Mouse (Mus musculus) megakaryocyte, embryonic 14.5 days (primary cell): ENCODE data around the gene Tmem260. TPM values are rescaled to one million over a fixed set of nuclear protein-coding genes. Genes with fewer than 3 reads are reported as not detected.
A peak's percentile ranks its signal among the peaks of the same experiment; 100 is the strongest.

Experiments used
- H3K27me3 ChIP-seq: replicated peaks from 2 replicates; pipeline ENCODE3; 2012; ENCODE audit warnings: inconsistent platforms
- H3K36me3 ChIP-seq: replicated peaks from 2 replicates; pipeline ENCODE3; 2012; ENCODE audit warnings: low read length, inconsistent platforms, mixed read lengths
- H3K4me1 ChIP-seq: 2 replicates; pipeline ENCODE4 v1.6.1; 2012; ENCODE audit warnings: inconsistent platforms
- H3K4me3 ChIP-seq: replicated peaks from 2 replicates; pipeline ENCODE3; 2012; ENCODE audit warnings: moderate library complexity, mild to moderate bottlenecking, inconsistent platforms
- H3K9me3 ChIP-seq: 2 replicates; pipeline ENCODE4 v1.6.1; 2012; ENCODE audit warnings: inconsistent platforms
- FLI1 ChIP-seq: IDR thresholded peaks from 2 replicates; pipeline ENCODE4 v1.6.1; 2012; ENCODE audit warnings: low read length, inconsistent platforms, mixed read lengths
- GATA1 ChIP-seq: IDR thresholded peaks from 3 replicates; pipeline ENCODE4 v1.6.1; 2012; ENCODE audit warnings: mixed read lengths, low read length, inconsistent platforms, borderline replicate concordance
- polyA plus RNA-seq: library from polyadenylated mRNA; stranded (reverse); fragments of >175 nt; gene quantifications from 2 replicates; pipeline ENCODE4 v1.2.3, GENCODE M21; 2012; ENCODE audit warnings: low replicate concordance; ENCODE audit not compliant: insufficient read depth

Gene Tmem260
- polyA plus RNA-seq = 1.7 and 5.2 TPM in 2 replicates

DNA sequence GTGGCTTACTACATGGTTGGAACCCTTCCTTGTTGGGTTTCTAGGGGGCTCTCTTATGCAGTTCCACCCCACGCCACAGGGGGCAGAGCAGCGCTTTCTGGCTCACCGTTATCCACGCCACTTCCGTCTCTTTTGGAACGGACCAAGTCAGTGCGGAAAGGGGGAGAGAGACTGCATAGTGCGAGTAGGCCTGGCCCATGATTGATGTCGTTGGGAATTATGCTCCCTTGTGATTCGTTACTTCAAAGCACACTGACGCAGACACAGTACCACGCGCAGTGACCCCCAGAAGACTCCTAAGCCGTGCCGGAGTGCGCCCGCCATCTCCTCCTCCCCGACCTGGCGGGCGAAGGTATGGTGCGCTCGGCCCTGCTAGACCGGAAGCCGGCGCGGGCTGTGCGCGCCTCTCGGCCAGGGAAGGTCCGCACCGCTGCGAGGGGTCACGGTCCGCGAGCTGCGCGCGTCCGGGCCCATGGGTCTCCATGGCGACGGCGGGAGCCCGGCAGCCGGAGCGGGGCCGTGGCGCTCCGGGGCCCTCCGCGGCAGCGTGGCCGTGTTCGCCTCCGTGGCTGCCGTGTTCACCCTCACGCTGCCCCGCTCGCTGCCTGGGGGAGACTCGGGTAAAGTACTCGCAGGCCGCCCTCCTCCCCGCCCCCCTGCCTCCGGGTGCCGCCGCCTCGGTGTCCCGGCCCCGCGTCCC, at the start of gene Tmem260:
Gene Tmem260, plus strand, starts transcription at position 141 of the 700 bp plus-strand sequence.
- peak; percentile 62; the same call in 1 of the 2 replicates for TF ChIP-seq FLI1
- TF ChIP-seq GATA1 = no peak
- Histone ChIP-seq H3K4me3 (peak within 1 kb of the TSS; percentile 93), H3K36me3 (no peaks in the 10 kb centered on the region), H3K9me3 (no peaks in the 10 kb centered on the region), H3K27me3 (peaks cover 4% of the 10 kb centered on the region), H3K4me1 (peaks cover 16% of the 10 kb centered on the region)

DNA sequence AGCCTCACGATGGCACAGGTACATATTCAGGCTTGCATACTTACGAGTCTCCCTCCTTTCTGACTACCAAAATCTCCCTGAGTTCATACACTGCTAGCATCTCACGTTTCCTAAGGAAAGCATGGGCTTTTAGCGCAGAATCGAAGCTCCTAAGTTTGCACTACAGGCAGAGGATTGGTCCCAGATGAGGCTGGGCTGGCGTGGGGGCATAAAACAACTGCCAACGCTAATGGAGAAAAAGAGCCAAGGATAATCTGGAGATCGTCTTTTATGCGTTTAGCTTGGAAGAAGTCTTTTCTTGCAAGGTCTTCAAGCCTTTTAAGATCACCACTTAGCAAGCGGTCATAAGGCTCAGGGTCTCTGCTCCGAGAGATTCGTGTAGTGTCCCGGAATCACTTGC, 39.8 kb upstream of the Tmem260 start:
- H3K27me3 ChIP-seq = no peaks in the 10 kb centered on the region
- H3K9me3 ChIP-seq = 0 out of 2 replicates have a peak, but pooled peaks cover under 1% of the 10 kb centered on the region
- H3K36me3 ChIP-seq = no peaks in the 10 kb centered on the region
- no peak overlapping the region for H3K4me3 ChIP-seq
- TF ChIP-seq FLI1 (no peak), GATA1 (no peak)
- H3K4me1 ChIP-seq = no peaks in the 10 kb centered on the region

DNA sequence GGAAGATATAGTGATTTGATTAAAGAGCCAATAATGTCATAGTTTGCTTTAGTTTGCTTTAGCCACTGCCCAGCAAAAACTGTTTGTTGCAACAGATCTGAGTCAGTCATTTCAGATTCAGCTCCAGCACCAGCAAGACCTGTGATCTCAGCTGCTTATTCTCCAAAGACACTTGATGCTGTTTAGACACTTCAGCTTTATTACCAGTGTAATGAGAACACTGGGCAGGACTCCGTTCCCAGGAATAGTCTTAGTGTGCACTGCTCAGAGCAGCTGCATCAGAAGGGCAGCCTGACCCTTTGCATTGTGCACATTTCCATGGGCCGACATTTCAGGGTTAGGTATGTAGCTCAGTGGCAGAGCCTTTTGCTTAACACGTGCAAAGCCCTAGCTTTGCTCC, 28.9 kb upstream of the Tmem260 start:
- Histone ChIP-seq H3K4me1 (peaks cover 6% of the 10 kb centered on the region), H3K9me3 (no peaks in the 10 kb centered on the region), H3K36me3 (no peaks in the 10 kb centered on the region), H3K4me3 (no peak overlapping the region), H3K27me3 (peaks cover 4% of the 10 kb centered on the region)
- TF ChIP-seq GATA1 (no peak), FLI1 (no peak)

DNA sequence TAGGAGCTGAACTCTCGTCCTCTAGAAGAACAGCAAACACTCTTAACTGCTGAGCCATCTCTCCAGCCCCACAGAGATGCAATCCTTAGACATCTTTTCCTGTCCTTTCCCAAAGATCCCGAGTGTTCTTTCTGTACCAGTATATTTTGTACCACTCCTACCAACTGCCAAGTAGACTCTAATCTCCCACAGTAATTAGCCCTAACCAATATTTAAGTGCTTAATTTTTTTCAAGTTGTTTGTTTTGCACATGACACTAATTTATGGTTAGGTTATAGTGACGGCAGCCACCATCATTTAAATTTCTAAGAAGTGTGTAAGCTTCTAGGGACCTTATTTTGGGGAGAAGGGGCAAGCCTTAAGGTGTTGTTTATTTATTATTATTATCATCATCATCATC, 27.7 kb upstream of the Tmem260 start:
- TF ChIP-seq FLI1 (no peak), GATA1 (no peak)

DNA sequence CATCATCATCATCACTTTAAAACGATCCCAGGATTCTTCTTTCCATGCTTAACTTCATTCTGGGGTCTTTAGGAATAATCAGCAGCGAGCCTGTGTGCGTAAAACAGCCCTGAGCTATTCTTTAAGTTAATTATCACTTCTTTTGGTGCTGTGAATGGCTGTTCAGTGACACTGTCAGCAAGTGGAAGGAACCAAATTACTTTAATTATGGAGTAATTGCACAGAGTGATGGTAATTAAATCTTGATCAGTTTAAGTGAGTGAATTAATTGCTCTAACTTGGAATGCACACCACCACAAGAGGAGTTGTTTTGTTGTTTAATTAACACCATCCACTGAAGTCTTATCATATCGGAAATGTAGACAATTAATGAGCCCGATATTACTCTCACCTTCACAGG, 27.3 kb upstream of the Tmem260 start:
- no peaks in the 10 kb centered on the region for H3K36me3 ChIP-seq
- no peak overlapping the region for H3K4me3 ChIP-seq
- TF ChIP-seq GATA1 (no peak), FLI1 (no peak)
- H3K9me3 ChIP-seq = no peaks in the 10 kb centered on the region
- H3K27me3 ChIP-seq = peaks cover 7% of the 10 kb centered on the region
- peaks cover 12% of the 10 kb centered on the region for H3K4me1 ChIP-seq

More for the DNA sequence above, 27.7 kb upstream of the Tmem260 start:
- Histone ChIP-seq H3K27me3 (peaks cover 4% of the 10 kb centered on the region), H3K9me3 (no peaks in the 10 kb centered on the region), H3K4me3 (no peak overlapping the region), H3K4me1 (peaks cover 12% of the 10 kb centered on the region), H3K36me3 (no peaks in the 10 kb centered on the region)

DNA sequence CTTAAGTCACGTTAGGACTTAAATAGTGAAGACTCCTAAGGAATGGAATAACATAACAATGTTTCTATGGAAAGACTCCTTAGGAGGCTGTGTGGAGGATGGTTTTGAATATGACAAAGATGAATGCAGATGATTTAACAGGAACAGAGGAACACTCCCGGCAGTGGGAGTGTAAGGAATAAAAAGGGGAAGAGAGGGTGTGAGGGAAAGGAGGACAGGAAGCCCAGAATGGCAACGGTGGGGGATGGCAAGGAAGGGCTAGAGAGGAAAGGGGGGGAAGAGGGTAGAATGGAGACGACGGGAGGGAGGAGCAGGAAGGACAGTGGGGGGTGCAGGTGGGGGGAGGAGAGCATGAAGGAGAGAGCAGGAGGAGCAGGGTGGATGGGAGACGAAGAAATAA, 24.4 kb upstream of the Tmem260 start:
- Histone ChIP-seq H3K4me3 (no peak overlapping the region), H3K9me3 (peaks cover 8% of the 10 kb centered on the region; the same call in 1 of the 2 replicates), H3K27me3 (peaks cover 7% of the 10 kb centered on the region), H3K4me1 (peaks cover 12% of the 10 kb centered on the region), H3K36me3 (no peaks in the 10 kb centered on the region)
- TF ChIP-seq FLI1 (no peak), GATA1 (no peak)

DNA sequence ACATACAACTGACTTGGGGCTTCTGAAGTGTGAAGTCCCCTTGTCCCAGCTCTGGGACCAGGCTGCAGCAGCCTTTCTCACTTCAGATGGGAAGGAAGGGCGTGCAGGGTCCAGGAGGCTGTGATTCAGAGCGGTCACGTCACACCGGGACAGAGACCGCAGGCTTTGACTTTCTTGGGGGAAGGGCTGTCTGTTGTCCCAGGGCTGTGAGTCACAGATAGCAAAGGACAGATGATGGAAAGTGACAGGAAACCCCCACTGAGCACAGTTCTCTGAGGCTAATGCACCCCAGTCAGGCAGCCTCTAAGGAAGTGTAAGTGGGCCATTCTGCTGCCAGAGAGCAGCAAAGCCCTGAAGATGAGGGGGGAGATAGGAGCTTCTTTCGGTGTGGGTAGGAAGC, 23.9 kb upstream of the Tmem260 start:
- Histone ChIP-seq H3K4me3 (peak overlapping the region; percentile 1), H3K4me1 (peaks cover 15% of the 10 kb centered on the region), H3K36me3 (no peaks in the 10 kb centered on the region), H3K27me3 (peaks cover 7% of the 10 kb centered on the region), H3K9me3 (peaks cover 8% of the 10 kb centered on the region; the same call in 1 of the 2 replicates)
- TF ChIP-seq FLI1 (no peak), GATA1 (no peak)

DNA sequence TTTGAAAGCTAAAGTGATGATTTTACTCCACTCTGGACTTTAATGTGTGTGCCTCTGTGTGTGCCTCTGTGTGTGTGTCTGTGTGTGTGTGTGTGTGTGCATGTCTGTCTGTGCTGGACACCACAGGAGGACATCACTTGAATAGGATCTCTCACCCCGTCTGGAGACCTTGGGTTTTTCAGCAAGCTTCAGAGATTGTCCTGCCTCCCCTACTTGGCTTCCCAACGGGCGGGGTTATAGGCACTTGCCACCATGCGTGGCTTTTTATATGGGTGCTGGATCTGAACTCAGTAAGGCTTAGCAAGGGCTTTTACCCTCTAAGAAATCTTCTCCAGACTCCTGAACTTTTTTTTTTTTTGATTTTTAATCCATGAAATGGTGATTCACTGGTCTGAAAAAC, 23.5 kb upstream of the Tmem260 start:
- peaks cover 8% of the 10 kb centered on the region; the same call in 1 of the 2 replicates for H3K9me3 ChIP-seq
- peaks cover 15% of the 10 kb centered on the region for H3K4me1 ChIP-seq
- no peaks in the 10 kb centered on the region for H3K36me3 ChIP-seq
- peaks cover 5% of the 10 kb centered on the region for H3K27me3 ChIP-seq
- H3K4me3 ChIP-seq = no peak overlapping the region
- TF ChIP-seq FLI1 (no peak), GATA1 (no peak)

DNA sequence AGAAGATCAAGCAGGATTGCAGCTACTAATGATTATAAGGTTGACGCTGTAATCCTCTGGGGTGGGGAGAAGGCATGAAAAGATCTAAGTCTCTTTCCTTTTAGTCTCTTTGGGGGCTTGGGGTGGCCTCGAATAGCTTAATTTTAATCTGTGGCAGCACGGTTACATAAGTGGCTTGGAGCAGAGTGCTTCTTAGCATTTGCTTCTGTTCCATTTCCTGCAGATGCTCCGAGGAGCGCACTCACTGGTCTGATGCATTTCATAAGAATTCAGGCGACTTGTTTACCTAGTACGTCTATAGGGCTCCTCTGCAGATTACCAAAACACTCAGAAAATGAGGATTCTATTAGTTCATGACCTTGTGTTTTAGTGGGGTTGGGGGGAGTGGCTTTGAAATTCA, 23.0 kb upstream of the Tmem260 start:
- H3K36me3 ChIP-seq = no peaks in the 10 kb centered on the region
- H3K4me3 ChIP-seq = no peak overlapping the region
- TF ChIP-seq GATA1 = no peak

DNA sequence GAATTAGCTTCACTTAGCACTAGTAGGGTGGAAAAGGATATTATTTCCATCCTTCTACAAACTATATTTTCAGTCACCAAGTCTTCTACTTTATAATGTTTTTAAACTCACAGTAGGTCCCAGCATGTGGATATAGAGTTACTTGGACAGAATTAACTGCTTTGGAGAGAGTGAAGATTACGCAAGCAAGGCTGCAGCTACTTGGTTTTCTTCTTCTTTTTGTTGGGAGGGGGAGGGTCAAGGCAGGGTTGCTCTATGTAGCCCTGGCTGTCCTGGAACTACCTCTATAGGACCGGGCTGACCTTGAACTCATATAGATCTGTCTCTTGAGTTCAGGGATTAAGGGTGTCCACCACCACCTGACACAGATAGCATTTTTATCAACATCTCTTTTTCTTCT, 13.9 kb upstream of the Tmem260 start:
- no peak overlapping the region for H3K4me3 ChIP-seq
- TF ChIP-seq GATA1 = no peak
- H3K27me3 ChIP-seq = peaks cover 9% of the 10 kb centered on the region
- no peaks in the 10 kb centered on the region for H3K36me3 ChIP-seq
- no peaks in the 10 kb centered on the region for H3K9me3 ChIP-seq
- H3K4me1 ChIP-seq = no peaks in the 10 kb centered on the region

More for the DNA sequence above, 23.0 kb upstream of the Tmem260 start:
- Histone ChIP-seq H3K4me1 (peaks cover 15% of the 10 kb centered on the region), H3K9me3 (peaks cover 8% of the 10 kb centered on the region; the same call in 1 of the 2 replicates), H3K27me3 (peaks cover 5% of the 10 kb centered on the region)

DNA sequence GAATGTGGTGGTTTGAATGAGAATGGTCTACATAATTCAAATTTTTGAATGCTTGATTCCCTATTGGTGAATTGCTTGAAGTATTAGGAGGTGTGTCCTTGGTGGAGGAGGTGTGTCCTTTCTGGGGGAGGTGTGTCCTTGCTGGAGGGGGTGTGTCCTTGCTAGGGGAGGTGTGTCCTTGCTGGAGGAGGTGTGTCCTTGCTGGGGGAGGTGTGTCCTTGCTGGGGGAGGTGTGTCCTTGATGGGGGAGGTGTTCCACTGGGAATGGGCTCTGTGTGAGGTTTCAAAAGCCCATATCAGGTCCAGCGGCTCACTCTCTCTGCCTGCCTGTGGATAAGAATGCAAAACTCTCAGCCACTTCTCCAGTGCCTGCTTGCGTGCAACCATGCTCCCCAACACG, 2.1 kb upstream of the Tmem260 start:
- TF ChIP-seq FLI1 (no peak), GATA1 (no peak)
- Histone ChIP-seq H3K9me3 (no peaks in the 10 kb centered on the region), H3K4me1 (peaks cover 16% of the 10 kb centered on the region), H3K4me3 (no peak overlapping the region), H3K36me3 (no peaks in the 10 kb centered on the region), H3K27me3 (peaks cover 4% of the 10 kb centered on the region)
